Mouse (Mus musculus) heart, embryonic 12.5 days (tissue): ENCODE data around the gene Txnrd1. TPM values are rescaled to one million over a fixed set of nuclear protein-coding genes. Genes with fewer than 3 reads are reported as not detected.
A peak's percentile ranks its signal among the peaks of the same experiment; 100 is the strongest.

Source experiments
- ATAC-seq: fragments of 200-750 bp; cut with Nextera tagmentation; 2 replicates; pipeline ENCODE4 v1.8.0; 2017; ENCODE audit warnings: moderate TSS enrichment, moderate library complexity; ENCODE audit not compliant: insufficient number of reproducible peaks, low FRiP score
- H3K27ac ChIP-seq: fragments of 300-500 bp; sonication (generic); 2 replicates; pipeline ENCODE4 v1.5.1; 2016; ENCODE audit warnings: mild to moderate bottlenecking, moderate library complexity; ENCODE audit not compliant: poor library complexity, severe bottlenecking
- H3K27me3 ChIP-seq: fragments of 300-500 bp; sonication (generic); replicated peaks from 2 replicates; pipeline ENCODE4 v1.6.1; 2016; ENCODE audit warnings: mild to moderate bottlenecking, moderate library complexity
- H3K36me3 ChIP-seq: fragments of 300-500 bp; sonication (generic); 2 replicates; pipeline ENCODE4 v1.6.1; 2016; ENCODE audit warnings: mild to moderate bottlenecking, moderate library complexity
- H3K4me1 ChIP-seq: fragments of 300-500 bp; sonication (generic); replicated peaks from 2 replicates; pipeline ENCODE4 v1.6.1; 2016; ENCODE audit warnings: mild to moderate bottlenecking
- H3K4me2 ChIP-seq: fragments of 300-500 bp; sonication (generic); 2 replicates; pipeline ENCODE4 v1.6.1; 2016; ENCODE audit warnings: mild to moderate bottlenecking, moderate library complexity
- H3K4me3 ChIP-seq: fragments of 300-500 bp; sonication (generic); 2 replicates; pipeline ENCODE4 v1.5.1; 2016; ENCODE audit warnings: mild to moderate bottlenecking
- H3K9ac ChIP-seq: fragments of 300-500 bp; sonication (generic); 2 replicates; pipeline ENCODE4 v1.6.1; 2016; ENCODE audit warnings: mild to moderate bottlenecking, moderate library complexity
- H3K9me3 ChIP-seq: fragments of 300-500 bp; sonication (generic); replicated peaks from 2 replicates; pipeline ENCODE4 v1.6.1; 2016; ENCODE audit warnings: mild to moderate bottlenecking, moderate library complexity
- WGBS: fragments of 180-500 bp; shearing (Covaris S2); methylation state at CpG from one replicate; pipeline ENCODE4 v1.1.7; 2016; 5-methylcytosine and 5-hydroxymethylcytosine counted together
- polyA plus RNA-seq: library from polyadenylated mRNA; unstranded; fragments of >200 nt; fragmentation: Nextera tagmentation; extraction: Ambion mirVana; gene quantifications from 2 replicates; pipeline ENCODE4 v1.2.1, GENCODE M21; 2016

Gene Txnrd1
- polyA plus RNA-seq, 1 experiment from 2014 or later: 90.9 TPM

GRCm38 (mm10) chr10:82804396-82804795, 29.4 kb upstream of the Txnrd1 start:
- H3K4me1 ChIP-seq: peaks cover 7% of the 10 kb centered on the region
- no peaks in the 10 kb centered on the region for H3K9me3 ChIP-seq
- no peak overlapping the region for H3K4me2 ChIP-seq
- ATAC-seq: no peak
- no peaks in the 10 kb centered on the region for H3K36me3 ChIP-seq
- H3K4me3 ChIP-seq: no peak overlapping the region
- no peak overlapping the region for H3K27ac ChIP-seq
- no peaks in the 10 kb centered on the region for H3K27me3 ChIP-seq
- no peak overlapping the region for H3K9ac ChIP-seq
- WGBS: 70% methylated on average over 3 of the region's 3 CpGs

GRCm38 (mm10) chr10:82805111-82805510, 28.6 kb upstream of the Txnrd1 start:
- H3K27me3 ChIP-seq: 0 out of 2 replicates have a peak, but pooled peaks cover 2% of the 10 kb centered on the region
- 79% methylated on average over 6 of the region's 6 CpGs for WGBS
- H3K27ac ChIP-seq: no peak overlapping the region
- ATAC-seq: no peak
- peaks cover 7% of the 10 kb centered on the region for H3K4me1 ChIP-seq
- H3K4me2 ChIP-seq: no peak overlapping the region
- no peaks in the 10 kb centered on the region for H3K36me3 ChIP-seq
- no peak overlapping the region for H3K4me3 ChIP-seq
- no peaks in the 10 kb centered on the region for H3K9me3 ChIP-seq
- H3K9ac ChIP-seq: no peak overlapping the region

- Histone ChIP-seq H3K9me3 (no peaks in the 10 kb centered on the region), H3K4me3 (no peak overlapping the region), H3K27ac (no peak overlapping the region), H3K9ac (no peak overlapping the region), H3K4me1 (peaks cover 7% of the 10 kb centered on the region), H3K27me3 (0 out of 2 replicates have a peak, but pooled peaks cover 7% of the 10 kb centered on the region), H3K36me3 (no peaks in the 10 kb centered on the region), H3K4me2 (no peak overlapping the region)
- WGBS: 60% methylated on average over 8 of the region's 8 CpGs
- ATAC-seq: no peak
Measured at GRCm38 (mm10) chr10:82806414-82806813, 27.3 kb upstream of the Txnrd1 start.

- Histone ChIP-seq H3K4me2 (no peak overlapping the region), H3K4me3 (no peak overlapping the region), H3K4me1 (peaks cover 7% of the 10 kb centered on the region), H3K9me3 (no peaks in the 10 kb centered on the region), H3K27ac (no peak overlapping the region), H3K27me3 (0 out of 2 replicates have a peak, but pooled peaks cover 7% of the 10 kb centered on the region), H3K9ac (no peak overlapping the region), H3K36me3 (no peaks in the 10 kb centered on the region)
- no peak for ATAC-seq
- WGBS: 77% methylated on average over 7 of the region's 7 CpGs
Measured at GRCm38 (mm10) chr10:82807238-82807637, 26.5 kb upstream of the Txnrd1 start.

- 0 out of 2 replicates have a peak, but pooled peaks cover 7% of the 10 kb centered on the region for H3K27me3 ChIP-seq
- peaks cover 7% of the 10 kb centered on the region for H3K4me1 ChIP-seq
- no peak overlapping the region for H3K9ac ChIP-seq
- H3K9me3 ChIP-seq: no peaks in the 10 kb centered on the region
- no peak overlapping the region for H3K4me3 ChIP-seq
- WGBS: 20% methylated on average over 6 of the region's 6 CpGs
- H3K27ac ChIP-seq: no peak overlapping the region
- H3K4me2 ChIP-seq: no peak overlapping the region
- ATAC-seq: no peak; the same call in 1 of the 2 replicates
- H3K36me3 ChIP-seq: no peaks in the 10 kb centered on the region
Measured at GRCm38 (mm10) chr10:82808155-82808554, 25.6 kb upstream of the Txnrd1 start.

- no peaks in the 10 kb centered on the region for H3K9me3 ChIP-seq
- 75% methylated on average over 8 of the region's 8 CpGs for WGBS
- H3K4me2 ChIP-seq: no peak overlapping the region
- H3K9ac ChIP-seq: no peak overlapping the region
- H3K27ac ChIP-seq: no peak overlapping the region
- H3K4me3 ChIP-seq: no peak overlapping the region
- peaks cover 10% of the 10 kb centered on the region for H3K4me1 ChIP-seq
- H3K27me3 ChIP-seq: 0 out of 2 replicates have a peak, but pooled peaks cover 7% of the 10 kb centered on the region
- no peaks in the 10 kb centered on the region for H3K36me3 ChIP-seq
- no peak for ATAC-seq
Measured at GRCm38 (mm10) chr10:82808891-82809290, 24.9 kb upstream of the Txnrd1 start.

- H3K4me2 ChIP-seq: no peak overlapping the region
- 30% methylated on average over 3 of the region's 3 CpGs for WGBS
- no peak overlapping the region for H3K27ac ChIP-seq
- 0 out of 2 replicates have a peak, but pooled peaks cover 7% of the 10 kb centered on the region for H3K27me3 ChIP-seq
- ATAC-seq: no peak
- H3K4me1 ChIP-seq: peaks cover 15% of the 10 kb centered on the region
- H3K36me3 ChIP-seq: no peaks in the 10 kb centered on the region
- H3K9me3 ChIP-seq: no peaks in the 10 kb centered on the region
- no peak overlapping the region for H3K4me3 ChIP-seq
- H3K9ac ChIP-seq: no peak overlapping the region
Measured at GRCm38 (mm10) chr10:82809352-82809751, 24.4 kb upstream of the Txnrd1 start.

- Histone ChIP-seq H3K4me3 (peak overlapping the region; percentile 67), H3K9me3 (no peaks in the 10 kb centered on the region), H3K4me1 (peaks cover 19% of the 10 kb centered on the region), H3K36me3 (no peaks in the 10 kb centered on the region), H3K27ac (no peak overlapping the region), H3K27me3 (0 out of 2 replicates have a peak, but pooled peaks cover 7% of the 10 kb centered on the region), H3K9ac (peak overlapping the region; percentile 63), H3K4me2 (peak overlapping the region; percentile 80)
- WGBS: 6% methylated on average over 35 of the region's 52 CpGs
- peak; percentile 75 for ATAC-seq
Measured at GRCm38 (mm10) chr10:82811855-82812431, 21.8 kb upstream of the Txnrd1 start.

- 41% methylated on average over 19 of the region's 19 CpGs for WGBS
- ATAC-seq: peak; percentile 33; the same call in 1 of the 2 replicates
- no peak overlapping the region for H3K4me3 ChIP-seq
- H3K4me2 ChIP-seq: no peak overlapping the region
- no peaks in the 10 kb centered on the region for H3K36me3 ChIP-seq
- no peak overlapping the region for H3K27ac ChIP-seq
- H3K4me1 ChIP-seq: peaks cover 12% of the 10 kb centered on the region
- H3K9me3 ChIP-seq: no peaks in the 10 kb centered on the region
- no peak overlapping the region; the same call in 1 of the 2 replicates for H3K9ac ChIP-seq
- H3K27me3 ChIP-seq: 0 out of 2 replicates have a peak, but pooled peaks cover 7% of the 10 kb centered on the region
Measured at GRCm38 (mm10) chr10:82814096-82814970, 19.4 kb upstream of the Txnrd1 start.

- Histone ChIP-seq H3K9me3 (no peaks in the 10 kb centered on the region), H3K9ac (no peak overlapping the region), H3K4me1 (peaks cover 12% of the 10 kb centered on the region), H3K4me3 (no peak overlapping the region), H3K4me2 (no peak overlapping the region), H3K27ac (no peak overlapping the region), H3K27me3 (no peaks in the 10 kb centered on the region), H3K36me3 (no peaks in the 10 kb centered on the region)
- ATAC-seq: no peak
- 82% methylated on average over 9 of the region's 9 CpGs for WGBS
Measured at GRCm38 (mm10) chr10:82816441-82816840, 17.3 kb upstream of the Txnrd1 start.

GRCm38 (mm10) chr10:82817514-82817913, 16.2 kb upstream of the Txnrd1 start:
- Histone ChIP-seq H3K27me3 (no peaks in the 10 kb centered on the region), H3K9ac (no peak overlapping the region), H3K4me3 (no peak overlapping the region), H3K36me3 (no peaks in the 10 kb centered on the region), H3K27ac (no peak overlapping the region), H3K9me3 (no peaks in the 10 kb centered on the region), H3K4me2 (no peak overlapping the region), H3K4me1 (peaks cover 12% of the 10 kb centered on the region)
- WGBS: 86% methylated on average over 3 of the region's 3 CpGs
- no peak for ATAC-seq
